Mouse (Mus musculus): Measurements from ENCODE around the gene Nsg1.

Gene Nsg1

DNA sequence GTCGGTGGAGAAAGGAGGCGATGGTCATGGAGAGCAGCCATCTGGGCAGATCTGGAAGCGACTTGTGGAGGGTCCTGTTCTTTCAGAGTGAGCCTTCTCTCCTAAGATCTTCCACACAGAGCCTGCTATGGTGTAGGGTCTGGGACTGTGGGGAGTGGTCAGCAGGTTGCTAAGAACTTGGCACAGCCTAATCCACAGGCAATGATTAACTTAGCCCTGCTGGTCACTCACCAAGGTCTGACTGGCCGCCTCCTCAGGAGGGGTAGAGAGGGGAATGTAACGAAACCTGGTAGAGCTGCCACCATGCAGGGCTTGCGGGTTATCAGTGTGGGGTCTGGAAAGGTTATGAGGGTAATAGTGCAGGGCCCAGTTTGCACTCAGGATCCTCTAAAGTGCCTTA, 18.8 kb downstream of the Nsg1 start:
- DNase-seq (ENCODE audit: low read depth, low spot score) = no peak

DNA sequence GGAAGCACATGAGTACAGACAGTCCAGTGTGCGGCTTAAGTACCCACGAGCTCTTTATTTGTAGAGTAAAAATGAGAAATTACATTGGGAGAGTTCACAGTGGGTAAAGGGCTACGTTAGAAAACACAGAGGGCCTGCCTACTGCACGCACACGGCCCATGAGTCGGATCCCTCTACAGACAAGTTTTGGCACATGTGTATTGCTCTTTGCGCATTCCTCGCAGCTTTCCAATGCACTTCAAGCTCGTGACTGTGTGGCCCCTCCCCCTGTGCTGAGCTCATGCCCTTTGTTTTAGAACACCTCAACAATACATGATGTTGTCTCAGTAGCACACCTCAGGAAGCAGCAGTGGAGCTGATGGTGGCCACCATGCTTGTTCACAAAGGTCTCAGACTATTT, 22.5 kb downstream of the Nsg1 start:
- no peak for DNase-seq (ENCODE audit: low read depth, low spot score)

DNA sequence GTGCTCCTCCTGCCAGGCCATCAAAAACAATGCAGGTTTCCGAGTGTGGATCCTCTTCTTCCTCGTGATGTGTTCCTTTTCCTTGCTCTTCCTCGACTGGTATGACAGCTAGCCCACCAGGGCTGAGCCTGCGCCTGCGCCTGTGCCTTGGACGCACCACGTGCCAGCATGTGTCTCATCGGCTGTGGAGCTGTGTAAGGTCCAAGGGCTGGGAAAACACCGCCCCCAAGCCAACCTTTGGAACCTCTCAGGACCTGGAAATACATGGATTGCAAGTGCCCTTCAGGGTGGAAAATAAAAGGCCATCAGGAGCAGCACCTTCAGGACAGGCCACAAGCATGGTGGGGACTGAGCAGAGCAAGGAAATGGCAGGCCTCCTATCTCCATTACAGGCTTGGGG, 23.5 kb downstream of the Nsg1 start:
- DNase-seq (ENCODE audit: low read depth, low spot score) = no peak

DNA sequence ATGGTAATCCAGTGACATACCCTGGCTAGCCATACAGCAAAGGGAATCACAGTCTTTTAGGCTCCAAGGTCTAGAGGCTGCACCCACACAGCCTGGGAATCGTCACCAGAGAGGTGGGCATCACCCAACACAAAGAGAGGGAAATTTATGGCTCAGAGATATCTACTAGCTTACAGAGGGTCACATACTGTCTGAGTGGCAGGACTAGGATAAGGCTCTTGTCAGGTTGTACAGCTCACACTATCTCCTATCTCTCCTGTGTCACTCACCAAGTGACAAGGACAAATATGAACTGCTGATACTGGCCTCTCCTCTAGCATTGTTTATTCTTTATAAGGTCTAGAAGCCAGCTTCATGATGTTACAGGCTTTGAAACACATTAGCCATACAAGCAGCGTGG, 30.4 kb downstream of the Nsg1 start:
- DNase-seq (ENCODE audit: low read depth, low spot score) = no peak

DNA sequence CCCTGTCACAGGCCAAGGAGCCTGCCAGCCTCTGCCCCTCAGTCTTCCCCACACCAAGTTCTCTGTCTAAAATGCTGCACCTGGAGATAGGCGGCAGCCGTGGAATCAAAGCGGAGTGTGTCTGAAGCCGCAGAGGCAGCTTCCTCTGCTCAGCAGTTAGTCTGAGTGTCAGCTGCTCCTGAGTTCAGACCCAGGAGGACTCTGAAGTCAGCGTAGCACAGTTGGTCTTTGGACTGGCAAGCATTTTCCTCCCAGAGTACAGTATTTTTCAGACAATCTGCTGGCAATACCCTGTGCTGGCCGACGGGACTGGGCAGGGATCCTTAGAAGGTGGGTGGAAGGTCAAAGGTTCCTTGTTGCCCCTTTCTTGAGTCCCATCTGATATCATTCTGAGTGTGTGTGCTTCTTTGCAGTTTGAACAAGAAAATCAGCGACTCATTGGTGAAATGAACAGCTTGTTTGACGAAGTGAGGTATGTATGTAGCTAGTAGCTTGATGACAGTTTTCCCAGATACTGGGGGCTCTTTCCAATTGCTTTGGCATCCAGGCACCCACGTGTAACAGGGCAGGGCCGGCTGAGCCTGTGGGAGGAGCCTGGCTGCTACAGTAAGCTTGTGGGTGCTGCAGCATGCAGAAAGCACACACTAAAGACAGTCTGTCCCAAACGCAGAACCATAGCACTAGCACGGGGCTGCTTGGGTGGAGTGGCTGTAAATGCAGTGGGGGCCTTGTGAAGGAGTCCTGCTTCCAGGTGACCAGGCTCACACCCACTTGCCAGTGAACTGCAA, 33.0 kb downstream of the Nsg1 start:
- DNase-seq (ENCODE audit: low read depth, low spot score) = no peak

DNA sequence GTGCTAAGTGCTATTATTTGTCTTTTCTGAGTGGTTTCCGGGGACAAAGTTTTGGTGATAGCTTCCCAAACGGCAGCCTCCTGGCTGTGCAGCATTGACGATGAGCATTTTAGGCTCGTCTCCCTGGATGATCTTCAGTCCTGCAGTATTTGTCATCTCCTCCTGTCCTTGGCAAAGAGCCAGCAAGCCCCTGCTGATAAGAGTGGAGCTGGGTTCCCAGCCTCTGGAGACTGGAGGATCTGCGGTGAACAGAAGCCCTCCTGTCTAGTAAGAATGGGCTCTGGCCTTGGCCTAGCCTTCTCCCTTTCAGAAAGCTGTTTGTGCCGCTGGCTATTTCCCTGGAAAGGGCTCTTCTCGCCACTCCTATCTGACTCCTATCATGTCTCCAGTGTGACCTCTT, 38.0 kb downstream of the Nsg1 start:
- DNase-seq (ENCODE audit: low read depth, low spot score) = no peak

DNA sequence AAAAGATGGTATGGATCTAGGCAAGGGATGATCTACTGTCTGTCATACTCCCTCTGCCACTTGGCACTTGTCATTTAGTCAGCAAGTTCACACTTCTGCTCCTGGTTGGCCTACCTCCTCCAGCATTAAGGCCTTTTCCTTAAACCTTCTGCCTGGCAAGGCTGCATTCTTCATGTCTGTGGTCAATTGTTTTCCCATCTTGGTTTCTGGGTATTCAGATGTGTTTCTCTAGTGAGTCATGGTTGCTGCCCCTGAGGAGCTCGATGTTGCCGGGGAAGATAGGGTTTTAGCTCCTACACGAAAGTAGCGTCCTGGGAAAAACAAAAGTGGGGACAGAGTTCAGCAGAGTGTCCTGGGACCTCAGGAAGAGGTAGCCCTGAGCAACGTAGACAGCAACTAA, 40.4 kb downstream of the Nsg1 start:
- no peak for DNase-seq (ENCODE audit: low read depth, low spot score)

DNA sequence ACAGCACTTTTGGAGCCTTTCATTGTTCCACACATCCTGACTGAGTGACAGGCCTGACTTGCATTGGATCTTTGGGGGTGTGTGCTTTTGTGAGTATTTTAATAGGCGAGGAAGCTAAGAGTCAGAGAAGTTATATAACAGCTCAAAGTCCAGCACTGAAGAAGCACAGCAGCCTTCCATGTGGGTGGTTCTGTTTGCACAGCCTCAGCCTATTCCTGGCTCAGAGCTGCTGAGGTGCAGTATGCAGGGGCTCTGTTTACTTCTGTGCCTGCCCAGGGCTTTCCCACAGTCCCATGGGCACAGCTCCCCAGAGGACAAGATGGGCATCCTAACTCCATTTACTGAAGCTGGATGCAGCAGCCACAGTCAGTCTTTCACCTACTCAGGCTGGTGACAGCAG, 42.7 kb downstream of the Nsg1 start:
- DNase-seq (ENCODE audit: low read depth, low spot score) = no peak

DNA sequence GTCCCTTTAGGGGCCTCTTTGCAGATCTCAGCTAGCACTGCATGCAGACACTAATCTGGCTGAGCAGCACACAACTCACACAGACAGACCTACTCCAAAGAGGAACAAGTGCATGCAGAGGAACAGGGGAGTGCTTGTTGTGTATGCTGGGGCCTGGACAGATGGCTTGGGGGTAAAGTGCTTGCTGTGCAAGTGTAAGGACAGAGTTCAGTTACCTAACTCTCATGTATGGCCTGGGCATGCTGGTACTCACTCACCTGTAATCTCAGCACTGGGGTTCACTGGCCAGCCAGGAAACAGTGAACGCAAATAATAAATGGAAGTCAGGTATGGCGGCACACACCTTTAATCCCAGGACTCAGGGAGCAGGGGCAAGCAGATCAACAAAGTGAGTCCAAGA, 45.2 kb downstream of the Nsg1 start:
- no peak for DNase-seq (ENCODE audit: low read depth, low spot score)

DNA sequence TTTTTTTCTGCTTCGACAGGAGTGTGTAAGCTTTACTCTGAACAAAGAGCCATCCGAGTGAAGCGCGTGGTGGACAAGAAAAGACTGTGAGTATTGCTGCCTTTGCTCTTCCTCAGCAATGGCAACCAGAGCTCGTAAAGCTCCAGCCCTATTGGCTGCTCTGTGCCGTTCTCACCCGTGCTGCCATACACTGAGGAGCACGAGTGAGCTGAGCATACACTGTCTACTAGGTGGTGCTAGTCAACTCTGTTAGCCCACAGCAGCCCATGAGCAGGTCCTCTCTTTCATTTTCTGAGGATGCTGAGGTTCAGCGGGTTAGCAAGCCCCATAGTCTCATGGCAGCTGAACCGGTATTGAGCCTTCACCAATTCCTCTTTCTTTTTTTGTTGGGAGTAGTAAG, 52.9 kb downstream of the Nsg1 start:
- no peak for DNase-seq (ENCODE audit: low read depth, low spot score)

DNA sequence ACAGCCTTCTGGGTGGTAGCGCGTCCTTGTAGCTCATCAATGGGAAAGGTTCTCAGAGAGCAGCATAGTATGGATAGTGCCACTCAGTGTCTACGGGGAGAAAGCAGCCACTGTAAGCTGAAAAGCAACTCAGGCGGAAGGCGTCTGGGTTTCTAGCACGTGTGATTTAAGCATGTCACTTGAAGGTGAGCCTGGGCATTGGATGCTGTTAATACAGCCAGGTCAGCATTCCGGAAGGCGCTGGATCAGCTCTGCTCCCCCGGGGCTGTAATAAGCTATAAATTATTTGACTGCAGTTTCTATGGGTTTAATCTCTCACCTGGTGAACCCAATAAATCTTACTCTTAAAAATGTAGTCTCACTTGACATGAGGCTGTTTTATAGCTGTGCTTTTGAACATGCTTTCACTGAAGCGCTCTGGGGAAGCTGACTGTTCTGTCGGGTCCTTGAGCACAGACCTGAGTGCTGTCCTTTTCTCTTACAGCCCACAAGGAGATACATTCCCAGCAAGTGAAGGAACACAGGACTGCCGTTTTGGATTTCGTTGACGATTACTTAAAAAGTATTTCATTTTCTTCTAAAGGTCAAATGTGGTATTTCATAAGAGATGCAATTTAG, 53.5 kb downstream of the Nsg1 start:
- DNase-seq (ENCODE audit: low read depth, low spot score) = no peak

DNA sequence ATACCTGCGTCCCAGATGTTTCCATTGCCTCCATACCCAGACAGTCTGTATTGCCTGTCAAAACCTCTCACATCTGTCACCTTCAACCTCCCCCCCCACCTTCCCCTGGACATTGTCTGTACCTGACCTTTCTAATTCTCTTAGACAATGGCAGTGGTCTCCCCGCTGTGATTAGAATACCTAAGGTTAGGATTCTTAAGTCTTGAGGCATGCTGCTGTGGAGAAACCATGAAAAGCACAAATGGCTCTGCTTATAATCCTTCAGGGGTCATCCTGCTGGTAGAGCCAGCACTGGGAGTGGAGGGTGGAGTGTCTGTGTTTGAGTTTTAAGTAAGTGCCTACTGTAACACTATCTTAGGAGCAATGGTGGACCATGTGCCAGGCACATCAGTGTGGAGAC, 56.8 kb downstream of the Nsg1 start:
- peak; percentile 77 for DNase-seq (ENCODE audit: low read depth, low spot score)

DNA sequence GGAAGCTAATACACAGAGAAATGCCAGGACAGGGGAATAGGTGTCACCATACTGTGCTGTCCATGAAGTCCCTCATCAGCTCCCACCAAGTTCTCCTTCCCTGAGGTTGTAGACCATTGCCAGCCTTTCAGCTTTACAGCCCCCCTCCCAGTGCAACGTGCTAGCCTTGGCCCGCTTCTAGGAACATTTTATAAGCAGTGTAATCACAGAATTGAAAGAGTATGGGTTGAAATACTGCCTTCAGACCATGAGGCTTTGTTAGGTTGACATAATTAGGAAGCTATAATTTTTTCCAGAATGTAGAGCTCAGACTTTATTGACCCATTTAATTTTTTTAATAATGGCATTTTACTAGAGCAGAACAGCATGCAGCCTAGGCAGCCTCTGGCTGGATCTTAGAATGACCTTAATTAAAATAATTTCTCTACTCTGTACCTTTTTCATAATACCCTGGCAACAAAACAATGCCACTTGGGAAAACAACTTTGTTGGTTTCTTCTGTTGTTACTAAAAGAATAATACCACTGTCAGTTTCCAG, 60.5 kb downstream of the Nsg1 start:
- DNase-seq (ENCODE audit: low read depth, low spot score) = no peak

DNA sequence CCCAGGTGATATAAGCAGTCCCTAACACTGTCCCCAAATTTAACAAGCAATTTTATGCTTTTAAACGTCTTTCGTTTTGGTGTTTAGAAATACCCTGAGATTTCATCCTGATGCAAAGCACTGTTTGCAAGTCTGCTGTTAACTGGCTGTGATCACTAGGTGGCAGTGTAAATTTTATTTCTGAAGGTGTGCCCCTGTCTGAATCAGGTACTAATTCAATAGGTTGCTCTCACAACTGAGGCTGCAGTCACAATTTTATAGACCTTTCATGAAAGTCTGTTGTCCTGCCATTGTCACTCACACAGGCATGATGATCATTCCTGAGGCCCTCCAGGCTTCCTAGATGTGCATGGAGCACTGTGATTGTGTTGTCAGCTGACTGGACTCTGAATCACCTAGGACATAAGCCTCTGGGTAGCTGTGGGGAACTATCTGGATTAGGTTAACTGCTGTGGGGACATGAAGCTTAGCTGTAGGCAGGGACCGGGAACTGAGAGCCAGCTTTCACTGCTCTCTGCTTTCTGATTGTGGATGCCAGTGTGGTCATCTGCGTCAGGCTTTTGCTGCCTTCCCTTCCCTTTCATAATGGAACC, 62.1 kb downstream of the Nsg1 start:
- DNase-seq (ENCODE audit: low read depth, low spot score) = peak; percentile 25

DNA sequence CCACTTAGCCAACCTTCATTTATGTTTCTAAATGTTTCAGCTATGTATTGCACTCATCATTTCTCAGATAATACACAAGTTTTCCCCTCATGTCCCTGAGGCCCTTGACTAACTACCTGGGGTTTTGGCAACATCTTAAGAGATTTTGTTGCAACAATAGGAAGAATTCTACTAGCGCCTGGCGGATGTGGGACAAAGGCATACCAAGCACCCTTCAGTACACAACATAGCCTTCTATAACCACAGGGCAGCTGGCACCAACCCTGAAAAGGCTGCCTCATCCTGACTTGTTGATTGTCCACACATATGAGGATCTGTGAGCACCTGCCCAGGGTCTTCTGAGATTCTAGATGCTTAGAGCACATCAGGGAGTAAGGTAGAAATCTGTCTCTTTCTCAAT, 65.4 kb downstream of the Nsg1 start:
- no peak for DNase-seq (ENCODE audit: low read depth, low spot score)

DNA sequence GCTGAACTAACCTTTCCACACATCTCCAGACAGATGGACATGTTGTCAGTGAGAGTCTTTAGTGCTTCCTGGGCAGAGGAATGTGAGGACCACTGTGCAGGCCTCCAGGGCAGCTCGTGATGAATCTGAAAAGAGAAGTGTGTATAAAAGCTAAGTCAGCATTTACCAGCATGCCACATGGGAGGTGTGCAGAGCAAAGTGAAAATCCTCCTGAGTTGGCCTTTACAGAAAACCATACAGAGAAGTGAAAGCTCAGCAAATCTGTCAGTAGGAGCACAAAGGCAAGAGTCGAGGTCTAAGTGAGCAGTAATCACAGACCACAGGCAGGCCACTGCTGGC, 67.8 kb downstream of the Nsg1 start:
- DNase-seq (ENCODE audit: low read depth, low spot score) = no peak

DNA sequence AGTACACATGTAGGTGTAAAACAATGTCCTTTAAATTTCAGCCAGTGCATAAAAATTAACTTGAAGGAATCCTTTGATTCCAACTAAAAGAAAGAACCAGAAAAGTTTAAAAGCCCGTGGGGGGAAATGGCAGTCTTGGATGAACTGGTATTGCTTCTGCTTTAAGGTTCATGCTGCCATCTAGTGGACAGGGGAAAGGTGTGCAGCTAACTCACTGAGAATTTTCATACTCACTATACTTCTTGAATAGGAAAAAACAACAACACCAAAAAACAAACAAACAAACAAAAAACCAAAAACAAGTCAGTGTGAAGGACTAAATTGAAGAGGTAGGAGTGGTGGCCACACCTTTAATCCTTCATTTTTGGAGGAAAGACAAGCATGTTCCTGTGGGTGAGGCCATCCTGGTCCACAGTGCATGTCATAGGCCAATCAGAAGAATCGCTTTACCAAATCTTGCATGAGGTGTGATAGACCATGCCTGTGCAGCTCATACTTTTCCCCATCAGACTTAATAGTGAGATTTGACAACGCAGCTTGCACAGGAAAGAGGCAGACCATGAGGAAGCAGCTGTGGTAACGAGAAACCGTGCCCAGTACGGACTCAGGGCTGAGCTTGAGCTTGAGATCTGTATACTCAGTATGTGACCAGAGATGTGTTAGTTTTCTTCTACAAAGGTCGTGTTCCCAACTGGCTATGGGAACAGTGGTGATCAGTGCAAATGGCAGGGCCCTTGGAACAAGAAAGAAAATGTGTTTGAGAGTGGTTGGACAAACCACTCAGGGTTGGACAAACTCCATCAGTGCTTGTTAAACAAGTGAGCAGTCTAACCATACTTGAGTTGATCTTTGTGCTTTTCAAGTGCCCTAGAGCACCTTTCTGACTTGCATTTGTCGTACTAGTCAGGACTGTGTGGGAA, 68.4 kb downstream of the Nsg1 start:
- DNase-seq (ENCODE audit: low read depth, low spot score) = peak; percentile 63

DNA sequence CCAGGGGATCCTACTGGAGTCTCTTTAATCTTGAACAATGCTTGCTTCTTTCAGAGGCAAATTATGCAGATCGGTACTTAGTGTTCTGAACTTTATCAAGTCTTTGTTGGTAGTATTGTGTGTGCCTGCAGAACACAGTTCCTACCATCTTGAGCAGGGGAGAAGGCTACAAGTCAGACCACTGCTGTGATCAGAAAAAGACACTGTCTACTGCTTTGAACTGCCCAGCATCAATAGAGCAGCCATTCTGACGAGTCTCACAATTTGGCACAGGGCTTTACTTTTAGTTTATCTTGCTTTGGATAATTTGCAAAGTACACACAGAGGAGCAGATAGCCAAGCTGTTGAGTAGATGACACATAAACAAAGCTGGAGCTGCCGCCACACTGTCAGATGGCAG, 69.1 kb downstream of the Nsg1 start:
- DNase-seq (ENCODE audit: low read depth, low spot score) = peak; percentile 49

DNA sequence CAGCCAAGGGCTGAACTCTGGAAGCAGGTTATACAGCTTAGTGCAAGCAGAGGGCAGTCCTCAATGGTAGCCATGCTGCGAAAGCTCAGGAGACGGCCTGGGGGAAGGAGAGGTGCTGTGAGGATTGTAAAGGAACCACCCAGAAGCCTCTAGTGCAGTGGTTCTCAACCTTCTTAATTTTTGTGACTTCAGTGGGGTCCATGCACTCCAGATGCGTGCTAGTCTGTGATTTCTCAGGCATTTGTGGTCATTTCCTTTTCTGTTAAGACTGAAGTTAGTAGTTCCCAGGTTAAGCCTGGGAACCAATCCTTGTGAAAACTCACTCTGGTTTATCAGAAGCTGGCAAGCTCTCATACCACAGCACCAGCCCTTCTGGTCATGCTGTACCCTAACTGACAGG, 69.6 kb downstream of the Nsg1 start:
- no peak for DNase-seq (ENCODE audit: low read depth, low spot score)

Data from R1 (cell line).